Mouse (Mus musculus) liver, embryonic 14.5 days (tissue): ENCODE measurements at regions not wholly inside any gene's neighbourhood (a gene's known extent, or its start where the extent isn't known, plus 50 kb on each side); places are given as distances from the start of the nearest gene placed in this dataset.

ENCODE experiments used
- CTCF ChIP-seq: IDR thresholded peaks from 2 replicates; pipeline ENCODE4 v1.5.1; 2016; ENCODE audit warnings: antibody characterized with exemption, low read depth, control low read depth
- EP300 ChIP-seq: IDR thresholded peaks from 2 replicates; pipeline ENCODE4 v1.6.1; 2016; ENCODE audit warnings: antibody characterized with exemption, low read depth

- TF ChIP-seq EP300 (no peak), CTCF (no peak)
Measured at GRCm38 (mm10) chr9:86103607-86104006, 261.4 kb downstream of the Tpbg start.
